Mouse (Mus musculus): ENCODE measurements around the gene Cenpu. TPM values are rescaled to one million over a fixed set of nuclear protein-coding genes. Genes with fewer than 3 reads are reported as not detected.

Gene Cenpu
- polyA plus RNA-seq, 1 experiment from 2014 or later, result 12.3 TPM

DNA sequence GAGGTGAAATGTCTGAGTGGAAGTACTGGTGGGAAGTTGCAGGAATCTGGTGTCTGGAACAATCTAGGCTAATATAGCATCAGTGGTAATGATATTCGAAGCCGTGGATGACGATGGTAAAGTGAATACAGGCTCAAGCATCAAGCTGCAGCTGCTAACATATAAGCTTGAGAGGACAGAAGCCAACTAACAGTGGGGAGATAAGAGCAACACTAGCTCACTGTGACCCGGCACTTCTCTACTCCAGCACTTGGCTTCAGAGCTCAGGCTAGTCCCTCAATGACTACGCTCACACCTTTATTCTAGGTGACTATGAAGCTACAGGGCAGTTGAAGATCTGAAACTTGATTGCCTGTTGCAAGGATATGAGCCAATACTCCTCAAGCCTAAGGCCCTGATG, 46.9 kb downstream of the Cenpu start:
- Histone ChIP-seq H3K4me2 (ENCODE audit: low read depth, low read length) (no peak overlapping the region), H3K27me3 (ENCODE audit: control insufficient read depth, insufficient read depth, low read depth, low read length) (no peaks in the 10 kb centered on the region), H3K36me3 (ENCODE audit: control insufficient read depth, insufficient read depth) (no peaks in the 10 kb centered on the region; the same call in 1 of the 2 replicates), H3K9ac (ENCODE audit: low read depth, low read length) (no peak overlapping the region), H3K9me3 (replicated peaks; ENCODE audit: control insufficient read depth, low read length) (no peaks in the 10 kb centered on the region), H3K4me1 (ENCODE audit: control insufficient read depth, low read depth, low read length) (peaks cover 10% of the 10 kb centered on the region), H3K4me3 (ENCODE audit: low read depth, low read length) (no peak overlapping the region), H3K27ac (ENCODE audit: low read length) (no peak overlapping the region)
- ATAC-seq (ENCODE audit: low read depth), result 0 out of 2 replicates have a peak, but pooled peaks have one; percentile 32
- 62% methylated on average over 5 of the region's 5 CpGs for WGBS (ENCODE audit: insufficient replicate concordance)

DNA sequence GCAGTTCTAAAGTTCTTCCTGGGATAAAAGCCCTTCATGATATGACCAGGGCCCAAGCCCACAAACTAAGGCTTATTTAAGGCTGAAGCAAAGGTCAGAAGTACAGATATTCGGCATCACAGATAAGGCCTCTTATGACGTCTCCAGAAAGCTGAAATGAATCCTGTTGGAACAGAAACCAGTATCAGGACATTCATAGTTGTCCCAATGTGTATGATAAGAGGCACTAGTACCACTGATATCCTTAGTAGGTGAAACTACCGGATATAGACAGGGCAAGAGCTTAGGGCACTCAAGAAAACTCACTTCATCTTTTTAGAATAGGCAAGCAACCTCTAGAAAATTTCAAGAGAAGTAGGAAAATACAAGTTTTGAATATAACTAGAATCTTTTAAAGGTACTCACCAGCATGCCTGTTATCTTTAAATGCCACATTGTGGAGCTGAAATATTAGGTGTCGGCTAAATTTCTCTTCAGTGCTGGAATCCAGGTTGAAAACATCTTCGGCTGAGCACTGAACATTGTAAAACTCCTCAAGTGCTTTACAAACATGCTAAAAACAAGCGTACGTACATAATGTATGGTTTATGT, 47.6 kb downstream of the Cenpu start:
- Histone ChIP-seq H3K36me3 (ENCODE audit: control insufficient read depth, insufficient read depth) (no peaks in the 10 kb centered on the region; the same call in 1 of the 2 replicates), H3K9me3 (replicated peaks; ENCODE audit: control insufficient read depth, low read length) (no peaks in the 10 kb centered on the region), H3K9ac (ENCODE audit: low read depth, low read length) (no peak overlapping the region), H3K27ac (ENCODE audit: low read length) (no peak overlapping the region), H3K27me3 (ENCODE audit: control insufficient read depth, insufficient read depth, low read depth, low read length) (no peaks in the 10 kb centered on the region), H3K4me2 (ENCODE audit: low read depth, low read length) (no peak overlapping the region), H3K4me1 (ENCODE audit: control insufficient read depth, low read depth, low read length) (peaks cover 10% of the 10 kb centered on the region), H3K4me3 (ENCODE audit: low read depth, low read length) (no peak overlapping the region)
- peak; percentile 55 for ATAC-seq (ENCODE audit: low read depth)
- WGBS (ENCODE audit: insufficient replicate concordance), result 40% methylated on average over 7 of the region's 7 CpGs

DNA sequence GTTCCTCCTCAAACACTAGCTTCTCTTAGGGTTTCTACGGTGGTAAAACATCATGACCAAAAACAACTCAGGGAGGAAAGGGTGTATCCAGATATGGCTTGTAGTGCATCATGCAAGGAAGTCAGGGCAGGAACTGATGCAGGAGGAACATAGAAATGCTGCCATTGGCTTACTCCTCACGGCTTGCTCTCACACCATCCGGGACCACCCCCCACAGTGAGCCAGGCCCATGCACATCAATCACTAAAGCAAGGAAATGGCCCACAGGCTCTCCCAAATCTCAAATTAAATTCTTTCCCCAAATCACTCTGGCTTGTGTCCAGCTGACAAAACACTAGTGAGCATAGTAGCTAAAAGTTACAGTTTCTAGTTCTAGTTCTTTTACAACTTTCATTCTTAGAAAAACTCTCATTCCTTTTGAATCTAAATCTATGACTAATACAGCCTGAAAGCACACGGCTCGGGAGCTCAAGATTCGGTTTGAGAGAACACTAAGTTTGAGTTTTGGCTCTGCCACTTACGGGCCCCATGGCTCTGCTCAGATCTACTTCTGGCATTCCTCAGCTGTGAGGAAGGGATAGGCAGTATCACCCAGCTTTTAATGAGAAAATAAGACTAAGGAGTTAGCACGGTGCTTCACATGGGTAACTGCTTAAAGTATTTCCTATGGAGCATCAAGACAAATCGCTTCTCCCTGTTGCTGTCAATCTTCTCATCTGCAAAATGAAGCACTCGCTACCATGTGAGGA, 49.3 kb downstream of the Cenpu start:
- Histone ChIP-seq H3K27ac (ENCODE audit: low read length) (no peak overlapping the region), H3K36me3 (ENCODE audit: control insufficient read depth, insufficient read depth) (no peaks in the 10 kb centered on the region; the same call in 1 of the 2 replicates), H3K9ac (ENCODE audit: low read depth, low read length) (no peak overlapping the region), H3K4me1 (ENCODE audit: control insufficient read depth, low read depth, low read length) (peaks cover 10% of the 10 kb centered on the region), H3K9me3 (replicated peaks; ENCODE audit: control insufficient read depth, low read length) (no peaks in the 10 kb centered on the region), H3K4me2 (ENCODE audit: low read depth, low read length) (no peak overlapping the region), H3K27me3 (ENCODE audit: control insufficient read depth, insufficient read depth, low read depth, low read length) (no peaks in the 10 kb centered on the region), H3K4me3 (ENCODE audit: low read depth, low read length) (no peak overlapping the region)
- 58% methylated on average over 10 of the region's 10 CpGs for WGBS (ENCODE audit: insufficient replicate concordance)
- ATAC-seq (ENCODE audit: low read depth), result no peak

DNA sequence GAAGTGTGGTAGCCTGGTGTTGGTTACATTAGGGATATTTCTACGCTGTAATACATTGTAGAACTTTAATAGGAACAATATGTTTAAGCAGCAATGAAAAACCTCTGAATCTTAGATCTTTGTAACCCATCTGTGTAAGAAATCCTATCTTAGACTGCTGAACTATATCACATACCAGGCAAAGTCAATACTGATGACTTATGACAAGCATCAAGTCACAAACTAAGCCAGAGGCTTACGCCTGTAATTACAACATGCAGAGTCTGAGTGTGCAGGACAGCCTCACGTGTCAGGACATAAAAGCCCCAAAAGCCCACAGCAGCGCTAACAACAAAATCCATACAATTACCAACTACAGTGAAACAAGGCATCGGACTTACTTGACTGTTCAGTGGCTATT, 51.8 kb downstream of the Cenpu start:
- WGBS (ENCODE audit: insufficient replicate concordance), result 86% methylated on average over 5 of the region's 5 CpGs

DNA sequence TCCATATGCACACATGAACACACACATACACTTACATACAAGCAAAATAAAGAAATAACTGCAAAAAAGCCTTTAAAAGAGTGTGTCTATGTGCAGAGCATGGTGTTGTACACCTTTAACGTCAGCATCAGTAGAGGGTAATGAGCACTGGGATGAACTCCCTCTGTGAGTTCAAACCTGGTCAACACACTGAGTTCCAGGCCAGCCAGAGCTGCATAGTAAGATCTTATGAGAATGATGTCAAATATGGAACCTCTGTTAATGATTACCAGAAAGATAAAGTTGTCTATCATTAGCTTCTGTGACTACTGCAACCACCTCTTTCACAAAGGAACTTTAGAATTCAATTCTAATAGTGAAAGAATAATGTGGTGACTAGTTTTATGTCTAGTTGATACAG, 55.1 kb downstream of the Cenpu start:
- no peak for ATAC-seq (ENCODE audit: low read depth)
- Histone ChIP-seq H3K4me3 (ENCODE audit: low read depth, low read length) (no peak overlapping the region), H3K27ac (ENCODE audit: low read length) (no peak overlapping the region), H3K4me1 (ENCODE audit: control insufficient read depth, low read depth, low read length) (no peaks in the 10 kb centered on the region), H3K9me3 (replicated peaks; ENCODE audit: control insufficient read depth, low read length) (no peaks in the 10 kb centered on the region), H3K27me3 (ENCODE audit: control insufficient read depth, insufficient read depth, low read depth, low read length) (no peaks in the 10 kb centered on the region), H3K9ac (ENCODE audit: low read depth, low read length) (no peak overlapping the region), H3K36me3 (ENCODE audit: control insufficient read depth, insufficient read depth) (peaks cover 7% of the 10 kb centered on the region), H3K4me2 (ENCODE audit: low read depth, low read length) (no peak overlapping the region)
- WGBS (ENCODE audit: insufficient replicate concordance), result 60% methylated on average over 1 of the region's 1 CpGs

More for the DNA sequence above, 51.8 kb downstream of the Cenpu start:
- Histone ChIP-seq H3K27ac (ENCODE audit: low read length) (no peak overlapping the region), H3K9ac (ENCODE audit: low read depth, low read length) (no peak overlapping the region), H3K36me3 (ENCODE audit: control insufficient read depth, insufficient read depth) (no peaks in the 10 kb centered on the region; the same call in none of the 2 replicates), H3K27me3 (ENCODE audit: control insufficient read depth, insufficient read depth, low read depth, low read length) (no peaks in the 10 kb centered on the region), H3K4me1 (ENCODE audit: control insufficient read depth, low read depth, low read length) (peaks cover 4% of the 10 kb centered on the region), H3K9me3 (replicated peaks; ENCODE audit: control insufficient read depth, low read length) (no peaks in the 10 kb centered on the region), H3K4me3 (ENCODE audit: low read depth, low read length) (no peak overlapping the region), H3K4me2 (ENCODE audit: low read depth, low read length) (no peak overlapping the region)
- no peak for ATAC-seq (ENCODE audit: low read depth)

DNA sequence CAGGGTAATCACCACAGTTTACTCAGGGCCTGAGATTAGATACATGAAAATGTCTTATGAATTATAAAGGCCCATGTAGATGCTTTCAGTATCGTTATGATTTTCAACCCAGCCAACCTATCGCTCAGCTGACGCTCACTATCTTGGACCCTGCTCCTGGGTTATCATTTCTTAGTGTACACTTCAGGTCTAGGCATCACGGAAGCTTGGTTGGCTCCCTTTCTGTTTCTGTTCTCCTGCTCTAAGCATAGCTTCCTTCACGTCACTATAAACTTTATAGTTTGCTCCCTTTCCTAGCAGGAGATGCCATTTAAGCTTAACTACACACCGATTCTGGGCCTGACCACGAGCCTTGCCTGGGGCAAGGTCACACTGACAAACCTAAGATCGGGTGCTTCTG, 59.7 kb downstream of the Cenpu start:
- Histone ChIP-seq H3K9me3 (replicated peaks; ENCODE audit: control insufficient read depth, low read length) (no peaks in the 10 kb centered on the region), H3K4me1 (ENCODE audit: control insufficient read depth, low read depth, low read length) (peaks cover 9% of the 10 kb centered on the region), H3K4me3 (ENCODE audit: low read depth, low read length) (no peak overlapping the region), H3K36me3 (ENCODE audit: control insufficient read depth, insufficient read depth) (peaks cover 7% of the 10 kb centered on the region), H3K27ac (ENCODE audit: low read length) (no peak overlapping the region), H3K4me2 (ENCODE audit: low read depth, low read length) (no peak overlapping the region), H3K9ac (ENCODE audit: low read depth, low read length) (no peak overlapping the region), H3K27me3 (ENCODE audit: control insufficient read depth, insufficient read depth, low read depth, low read length) (no peaks in the 10 kb centered on the region)
- no peak for ATAC-seq (ENCODE audit: low read depth)
- WGBS (ENCODE audit: insufficient replicate concordance), result 79% methylated on average over 8 of the region's 8 CpGs

DNA sequence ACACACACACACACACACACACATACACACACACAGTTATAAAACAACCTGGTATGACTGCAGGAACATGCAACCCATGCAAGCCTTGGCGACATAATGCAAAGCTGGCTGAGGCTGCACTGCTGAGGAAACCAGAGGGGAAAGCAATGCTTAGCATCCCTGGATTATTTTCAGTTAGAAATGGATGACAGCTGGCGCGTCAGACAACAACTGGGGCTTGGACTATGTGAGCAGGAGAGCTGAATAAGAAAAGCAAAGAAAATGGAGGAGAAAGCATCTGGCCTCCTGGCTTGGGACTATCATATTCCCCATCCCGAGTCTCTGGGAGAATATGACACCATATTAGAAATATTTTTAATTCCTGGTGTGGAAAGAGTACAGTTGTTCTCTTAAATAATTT, 61.1 kb downstream of the Cenpu start:
- H3K27ac ChIP-seq (ENCODE audit: low read length), result no peak overlapping the region
- peaks cover 10% of the 10 kb centered on the region for H3K4me1 ChIP-seq (ENCODE audit: control insufficient read depth, low read depth, low read length)
- no peak overlapping the region for H3K9ac ChIP-seq (ENCODE audit: low read depth, low read length)
- no peaks in the 10 kb centered on the region for H3K9me3 ChIP-seq (replicated peaks; ENCODE audit: control insufficient read depth, low read length)
- WGBS (ENCODE audit: insufficient replicate concordance), result 79% methylated on average over 4 of the region's 4 CpGs
- peaks cover 7% of the 10 kb centered on the region; the same call in 1 of the 2 replicates for H3K36me3 ChIP-seq (ENCODE audit: control insufficient read depth, insufficient read depth)
- H3K27me3 ChIP-seq (ENCODE audit: control insufficient read depth, insufficient read depth, low read depth, low read length), result no peaks in the 10 kb centered on the region
- H3K4me2 ChIP-seq (ENCODE audit: low read depth, low read length), result no peak overlapping the region
- no peak for ATAC-seq (ENCODE audit: low read depth)
- no peak overlapping the region for H3K4me3 ChIP-seq (ENCODE audit: low read depth, low read length)

DNA sequence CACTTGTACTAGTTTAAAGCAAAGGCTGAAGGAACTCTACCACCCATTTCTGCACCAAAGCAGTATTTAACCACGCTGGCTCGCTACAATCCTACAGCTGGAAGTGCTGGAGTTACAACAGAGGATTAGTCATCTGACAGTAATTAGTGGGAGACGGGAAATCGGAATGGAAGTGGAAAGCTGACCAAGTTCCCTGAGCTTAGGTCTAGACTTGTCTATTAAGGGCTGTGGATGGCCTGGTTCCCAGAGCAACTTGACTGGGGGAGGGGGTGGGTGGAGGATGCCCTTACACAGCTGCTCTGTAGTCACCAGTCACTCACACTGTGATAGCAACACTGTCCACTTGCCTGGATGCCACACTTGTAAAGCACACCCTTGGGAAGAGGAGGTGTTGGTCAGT, 61.5 kb downstream of the Cenpu start:
- Histone ChIP-seq H3K4me3 (ENCODE audit: low read depth, low read length) (no peak overlapping the region), H3K27ac (ENCODE audit: low read length) (no peak overlapping the region), H3K27me3 (ENCODE audit: control insufficient read depth, insufficient read depth, low read depth, low read length) (no peaks in the 10 kb centered on the region), H3K4me2 (ENCODE audit: low read depth, low read length) (no peak overlapping the region), H3K9me3 (replicated peaks; ENCODE audit: control insufficient read depth, low read length) (no peaks in the 10 kb centered on the region), H3K9ac (ENCODE audit: low read depth, low read length) (no peak overlapping the region), H3K4me1 (ENCODE audit: control insufficient read depth, low read depth, low read length) (peaks cover 14% of the 10 kb centered on the region), H3K36me3 (ENCODE audit: control insufficient read depth, insufficient read depth) (peaks cover 7% of the 10 kb centered on the region; the same call in 1 of the 2 replicates)
- 79% methylated on average over 4 of the region's 4 CpGs for WGBS (ENCODE audit: insufficient replicate concordance)
- no peak for ATAC-seq (ENCODE audit: low read depth)

DNA sequence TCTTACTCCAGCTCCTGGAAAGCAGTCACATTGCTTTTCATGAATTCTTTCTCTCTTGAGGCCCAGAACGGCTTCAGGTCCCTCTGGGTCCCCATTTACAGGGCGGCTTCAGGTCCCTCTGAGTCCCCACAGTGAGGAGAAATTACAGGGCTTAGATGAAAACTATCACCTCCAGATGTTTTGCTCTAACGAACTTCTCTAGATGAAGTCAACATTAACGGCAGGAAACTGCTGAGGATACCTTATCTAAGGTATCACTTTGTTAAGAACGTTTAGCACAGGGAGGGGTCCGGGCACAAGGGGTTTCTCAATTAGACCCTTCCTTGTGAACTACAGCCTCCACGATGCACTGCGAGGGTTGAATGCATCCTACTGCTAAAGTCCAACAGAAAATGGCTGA, 64.1 kb downstream of the Cenpu start:
- Histone ChIP-seq H3K27ac (ENCODE audit: low read length) (peak overlapping the region; percentile 92), H3K4me1 (ENCODE audit: control insufficient read depth, low read depth, low read length) (peaks cover 23% of the 10 kb centered on the region)
- WGBS (ENCODE audit: insufficient replicate concordance), result 22% methylated on average over 8 of the region's 8 CpGs

More for the DNA sequence above, 64.1 kb downstream of the Cenpu start:
- H3K36me3 ChIP-seq (ENCODE audit: control insufficient read depth, insufficient read depth), result no peaks in the 10 kb centered on the region
- H3K4me3 ChIP-seq (ENCODE audit: low read depth, low read length), result peak overlapping the region; percentile 80
- peak overlapping the region; percentile 94 for H3K4me2 ChIP-seq (ENCODE audit: low read depth, low read length)
- no peaks in the 10 kb centered on the region for H3K9me3 ChIP-seq (replicated peaks; ENCODE audit: control insufficient read depth, low read length)
- peak overlapping the region; percentile 78 for H3K9ac ChIP-seq (ENCODE audit: low read depth, low read length)
- H3K27me3 ChIP-seq (ENCODE audit: control insufficient read depth, insufficient read depth, low read depth, low read length), result no peaks in the 10 kb centered on the region
- ATAC-seq (ENCODE audit: low read depth), result no peak

All from liver, embryonic 16.5 days (tissue).